Comparison of ENCODE assay signal across 8 mouse cellular contexts in genomic region chr5:5265861-5266786, GRCm38 (mm10).
DNase-seq lines count a peak whose midpoint lies in the region; ATAC-seq and TF ChIP-seq lines count a peak whose summit lies in the region.

No protein-coding gene starts in this region.

- TF ChIP-seq CTCF in lung, embryonic 14.5 days (IDR thresholded peaks at IDR 0.05; ENCODE audit: low read depth): peak; percentile 70

- H3K4me2 ChIP-seq in heart, embryonic 11.5 days: no peak overlapping the region; the same call in 1 of the 2 replicates
- 0 out of 2 replicates have a peak overlapping the region, but pooled peaks have one; percentile 15 for H3K4me2 ChIP-seq in embryonic facial prominence, embryonic 12.5 days (replicated peaks)
- H3K4me2 ChIP-seq in heart, embryonic 16.5 days (ENCODE audit: low read depth, low read length): peak overlapping the region; percentile 3; the same call in 1 of the 2 replicates
- H3K4me2 ChIP-seq in lung, embryonic 14.5 days: no peak overlapping the region

- WGBS in heart, embryonic 11.5 days (ENCODE audit: insufficient replicate concordance): 44% methylated on average over 10 of the region's 10 CpGs
- WGBS in embryonic facial prominence, embryonic 12.5 days: 42% methylated on average over 10 of the region's 10 CpGs
- 37% methylated on average over 10 of the region's 10 CpGs for WGBS in heart, embryonic 16.5 days
- 30% methylated on average over 10 of the region's 10 CpGs for WGBS in lung, embryonic 14.5 days

- no peak overlapping the region for H3K27ac ChIP-seq in heart, embryonic 11.5 days (ENCODE audit: low read depth, low read length)
- no peak overlapping the region for H3K27ac ChIP-seq in embryonic facial prominence, embryonic 12.5 days
- no peak overlapping the region for H3K27ac ChIP-seq in heart, embryonic 16.5 days (ENCODE audit: low read length)
- H3K27ac ChIP-seq in lung, embryonic 14.5 days (ENCODE audit: low read depth): no peak overlapping the region

- no peak for ATAC-seq in heart, embryonic 11.5 days (replicated peaks; ENCODE audit: insufficient number of reproducible peaks, low FRiP score, low TSS enrichment)
- no peak for ATAC-seq in embryonic facial prominence, embryonic 12.5 days (ENCODE audit: insufficient number of reproducible peaks, insufficient read depth, low FRiP score, low TSS enrichment)
- ATAC-seq in heart, embryonic 16.5 days (replicated peaks; ENCODE audit: extremely low read depth, insufficient read depth, low FRiP score): no peak
- no peak for ATAC-seq in lung, embryonic 14.5 days (ENCODE audit: insufficient read depth)

- no peak overlapping the region for H3K4me3 ChIP-seq in heart, embryonic 11.5 days (ENCODE audit: low read depth, low read length)
- no peak overlapping the region for H3K4me3 ChIP-seq in embryonic facial prominence, embryonic 12.5 days
- no peak overlapping the region for H3K4me3 ChIP-seq in heart, embryonic 16.5 days (ENCODE audit: low read length)
- H3K4me3 ChIP-seq in lung, embryonic 14.5 days (ENCODE audit: low read depth, low read length): no peak overlapping the region

- no peaks in the 10 kb centered on the region for H3K27me3 ChIP-seq in heart, embryonic 11.5 days (ENCODE audit: control insufficient read depth, insufficient read depth, low read length)
- H3K27me3 ChIP-seq in embryonic facial prominence, embryonic 12.5 days: no peaks in the 10 kb centered on the region
- H3K27me3 ChIP-seq in heart, embryonic 16.5 days (ENCODE audit: control insufficient read depth, insufficient read depth, low read length): no peaks in the 10 kb centered on the region
- no peaks in the 10 kb centered on the region for H3K27me3 ChIP-seq in lung, embryonic 14.5 days (ENCODE audit: insufficient read depth, low read length)

- no peaks in the 10 kb centered on the region for H3K9me3 ChIP-seq in heart, embryonic 11.5 days (replicated peaks; ENCODE audit: control insufficient read depth, low read length)
- H3K9me3 ChIP-seq in embryonic facial prominence, embryonic 12.5 days: no peaks in the 10 kb centered on the region
- no peaks in the 10 kb centered on the region for H3K9me3 ChIP-seq in heart, embryonic 16.5 days (replicated peaks; ENCODE audit: control insufficient read depth, low read length)
- no peaks in the 10 kb centered on the region for H3K9me3 ChIP-seq in lung, embryonic 14.5 days (ENCODE audit: low read depth, low read length)

- H3K36me3 ChIP-seq in heart, embryonic 11.5 days (ENCODE audit: control insufficient read depth, insufficient read depth, low read length): no peaks in the 10 kb centered on the region
- H3K36me3 ChIP-seq in embryonic facial prominence, embryonic 12.5 days: no peaks in the 10 kb centered on the region
- no peaks in the 10 kb centered on the region for H3K36me3 ChIP-seq in heart, embryonic 16.5 days (ENCODE audit: control insufficient read depth, insufficient read depth)
- no peaks in the 10 kb centered on the region for H3K36me3 ChIP-seq in lung, embryonic 14.5 days (ENCODE audit: insufficient read depth)

- no peak overlapping the region for H3K9ac ChIP-seq in heart, embryonic 11.5 days (ENCODE audit: low read depth, low read length)
- H3K9ac ChIP-seq in embryonic facial prominence, embryonic 12.5 days: no peak overlapping the region
- H3K9ac ChIP-seq in heart, embryonic 16.5 days (ENCODE audit: low read length): no peak overlapping the region
- no peak overlapping the region for H3K9ac ChIP-seq in lung, embryonic 14.5 days

- H3K4me1 ChIP-seq in heart, embryonic 11.5 days (ENCODE audit: control insufficient read depth, insufficient read depth, low read length): peaks cover 22% of the 10 kb centered on the region
- H3K4me1 ChIP-seq in embryonic facial prominence, embryonic 12.5 days: peaks cover 8% of the 10 kb centered on the region
- H3K4me1 ChIP-seq in heart, embryonic 16.5 days (ENCODE audit: control insufficient read depth, insufficient read depth, low read length): peaks cover 13% of the 10 kb centered on the region
- H3K4me1 ChIP-seq in lung, embryonic 14.5 days (ENCODE audit: insufficient read depth): peaks cover 4% of the 10 kb centered on the region; the same call in 1 of the 2 replicates

- peak; percentile 78 for DNase-seq in heart, adult 11 months
- peak; percentile 44 for DNase-seq in adrenal gland, postnatal 25 days
- DNase-seq in kidney, postnatal 4 days: peak; percentile 44 to 66
- peak; percentile 74 for DNase-seq in lung, embryonic 14.5 days
- DNase-seq in retina, postnatal 1 day: peak; percentile 81

Comparison
In these comparisons a context has a peak if more than half of its experiments do, and no peak if none do; other contexts are left out.
1. H3K4me2 ChIP-seq: peak in embryonic facial prominence, embryonic 12.5 days (single experiment) and heart, embryonic 16.5 days (single experiment); none in heart, embryonic 11.5 days (single experiment) and lung, embryonic 14.5 days (single experiment).
2. Peak in every context shown above with its lines, with median percentiles within 50 percentile points of each other: DNase-seq.